8 mouse cellular contexts compared by ENCODE assay signal in genomic region chr7:28168320-28169115, GRCm38 (mm10). TPM values are rescaled to one million over a fixed set of nuclear protein-coding genes. Genes with fewer than 3 reads are reported as not detected.
DNase-seq lines count a peak whose midpoint lies in the region; ATAC-seq and TF ChIP-seq lines count a peak whose summit lies in the region.

No protein-coding gene starts in this region.

- peak; percentile 57 for TF ChIP-seq CTCF in cortical plate, adult 2 months (IDR thresholded peaks at IDR 0.05; ENCODE audit: extremely low read depth, insufficient read depth, low read length)

- TF ChIP-seq POLR2A in cortical plate, adult 2 months (IDR thresholded peaks at IDR 0.05; ENCODE audit: extremely low read depth, insufficient read depth, low read length), result no peak

- H3K4me3 ChIP-seq in cortical plate, adult 2 months (ENCODE audit: insufficient read depth, low read length), result peak overlapping the region; percentile 61
- H3K4me3 ChIP-seq in intestine, embryonic 14.5 days (ENCODE audit: low read depth, low read length), result peak overlapping the region; percentile 86
- peak overlapping the region; percentile 66 for H3K4me3 ChIP-seq in limb, embryonic 11.5 days (ENCODE audit: low read depth, low read length)
- peak overlapping the region; percentile 65 for H3K4me3 ChIP-seq in midbrain, embryonic 11.5 days (ENCODE audit: low read depth, low read length)

- peak; percentile 30 for DNase-seq in right cerebral cortex, adult 18-20 months
- DNase-seq in right cerebral cortex, postnatal 36 days (ENCODE audit: low spot score in 2 of 2), result no peak
- DNase-seq in gastrocnemius, postnatal 4 days (ENCODE audit: low spot score in 2 of 2), result peak; percentile 51 to 79
- peak; percentile 83 for DNase-seq in intestine, embryonic 14.5 days (ENCODE audit: low spot score)
- peak; percentile 77 for DNase-seq in limb, embryonic 11.5 days (ENCODE audit: low spot score)
- peak; percentile 93 for DNase-seq in midbrain, embryonic 11.5 days (ENCODE audit: low spot score, missing footprints)
- peak; percentile 53 to 65 for DNase-seq in spleen, adult 18-20 months

- no peaks in the 10 kb centered on the region for H3K9me3 ChIP-seq in intestine, embryonic 14.5 days (ENCODE audit: control insufficient read depth, low read length)
- H3K9me3 ChIP-seq in limb, embryonic 11.5 days (ENCODE audit: control insufficient read depth, low read length), result no peaks in the 10 kb centered on the region
- no peaks in the 10 kb centered on the region for H3K9me3 ChIP-seq in midbrain, embryonic 11.5 days (ENCODE audit: control insufficient read depth, low read length)

- no peak for ATAC-seq in intestine, embryonic 14.5 days (replicated peaks; ENCODE audit: low FRiP score, low TSS enrichment, low read depth)
- ATAC-seq in limb, embryonic 11.5 days (ENCODE audit: insufficient number of reproducible peaks, low FRiP score, low TSS enrichment, low read depth), result no peak
- no peak for ATAC-seq in midbrain, embryonic 11.5 days (ENCODE audit: low FRiP score)

- no peaks in the 10 kb centered on the region for H3K36me3 ChIP-seq in intestine, embryonic 14.5 days (ENCODE audit: control insufficient read depth, insufficient read depth, low read length)
- H3K36me3 ChIP-seq in limb, embryonic 11.5 days (ENCODE audit: control insufficient read depth, insufficient read depth, low read length), result no peaks in the 10 kb centered on the region
- no peaks in the 10 kb centered on the region for H3K36me3 ChIP-seq in midbrain, embryonic 11.5 days (ENCODE audit: control insufficient read depth, insufficient read depth, low read length)

- peak overlapping the region; percentile 75 for H3K9ac ChIP-seq in intestine, embryonic 14.5 days (ENCODE audit: low read length)
- H3K9ac ChIP-seq in limb, embryonic 11.5 days (ENCODE audit: low read length), result peak overlapping the region; percentile 66
- peak overlapping the region; percentile 64 for H3K9ac ChIP-seq in midbrain, embryonic 11.5 days (ENCODE audit: low read length)

- 11% methylated on average over 9 of the region's 9 CpGs for WGBS in intestine, embryonic 14.5 days
- 13% methylated on average over 9 of the region's 9 CpGs for WGBS in limb, embryonic 11.5 days
- 15% methylated on average over 9 of the region's 9 CpGs for WGBS in midbrain, embryonic 11.5 days

- H3K27me3 ChIP-seq in intestine, embryonic 14.5 days (replicated peaks; ENCODE audit: control insufficient read depth, insufficient read depth, low read length), result no peaks in the 10 kb centered on the region
- H3K27me3 ChIP-seq in limb, embryonic 11.5 days (ENCODE audit: control insufficient read depth, insufficient read depth, low read length), result no peaks in the 10 kb centered on the region
- no peaks in the 10 kb centered on the region for H3K27me3 ChIP-seq in midbrain, embryonic 11.5 days (ENCODE audit: control insufficient read depth, insufficient read depth, low read length)

- H3K4me1 ChIP-seq in cortical plate, adult 2 months (ENCODE audit: control insufficient read depth, insufficient read depth, low read length), result peaks cover 4% of the 10 kb centered on the region; the same call in 1 of the 2 replicates
- H3K4me1 ChIP-seq in intestine, embryonic 14.5 days (replicated peaks; ENCODE audit: control insufficient read depth, insufficient read depth, low read length), result peaks cover 19% of the 10 kb centered on the region
- peaks cover 13% of the 10 kb centered on the region for H3K4me1 ChIP-seq in limb, embryonic 11.5 days (ENCODE audit: control insufficient read depth, insufficient read depth, low read length)
- peaks cover 17% of the 10 kb centered on the region for H3K4me1 ChIP-seq in midbrain, embryonic 11.5 days (ENCODE audit: control insufficient read depth, insufficient read depth, low read length)

- H3K27ac ChIP-seq in cortical plate, adult 2 months (ENCODE audit: insufficient read depth, low read length), result no peak overlapping the region
- H3K27ac ChIP-seq in intestine, embryonic 14.5 days (ENCODE audit: low read depth), result peak overlapping the region; percentile 89
- H3K27ac ChIP-seq in limb, embryonic 11.5 days (replicated peaks; ENCODE audit: low read depth, low read length), result no peak overlapping the region
- no peak overlapping the region; the same call in 1 of the 2 replicates for H3K27ac ChIP-seq in midbrain, embryonic 11.5 days (ENCODE audit: low read depth, low read length)

- peak overlapping the region; percentile 93 for H3K4me2 ChIP-seq in intestine, embryonic 14.5 days (ENCODE audit: low read length)
- H3K4me2 ChIP-seq in limb, embryonic 11.5 days (ENCODE audit: low read depth, severe bottlenecking), result peak overlapping the region; percentile 87
- H3K4me2 ChIP-seq in midbrain, embryonic 11.5 days, result peak overlapping the region; percentile 78

RNA-seq across cellular contexts. Expression of gene Fbl, which starts 1.0 kb away (rescaled TPM):
- polyA plus RNA-seq in cortical plate, adult 2 months (2012; rRNA removed), result 78.3 and 82.6 TPM in 2 replicates
- 10 to 100 TPM; 61.2 to 64.8 TPM for total RNA-seq in gastrocnemius, postnatal 4 days (2021)
- 47.6 and 52.5 TPM in 2 replicates for polyA plus RNA-seq in intestine, embryonic 14.5 days (2014; fragmentation: Nextera tagmentation; extraction: Ambion mirVana)
- 55.7 and 56.1 TPM in 2 replicates for polyA plus RNA-seq in limb, embryonic 11.5 days (2014; fragmentation: Nextera tagmentation; extraction: Ambion mirVana)
- polyA plus RNA-seq in midbrain, embryonic 11.5 days (2014; fragmentation: Nextera tagmentation; extraction: Ambion mirVana), result 43.2 and 46.0 TPM in 2 replicates

RNA-seq across cellular contexts. Expression of gene Dyrk1b, which starts 10.8 kb away (rescaled TPM):
- polyA plus RNA-seq in cortical plate, adult 2 months (2012; rRNA removed), result 30.7 and 31.1 TPM in 2 replicates
- 100 to 1,000 TPM; 118 to 131 TPM for total RNA-seq in gastrocnemius, postnatal 4 days (2021)
- polyA plus RNA-seq in intestine, embryonic 14.5 days (2014; fragmentation: Nextera tagmentation; extraction: Ambion mirVana), result 10.0 and 11.9 TPM in 2 replicates
- polyA plus RNA-seq in limb, embryonic 11.5 days (2014; fragmentation: Nextera tagmentation; extraction: Ambion mirVana), result 19.2 and 20.1 TPM in 2 replicates
- polyA plus RNA-seq in midbrain, embryonic 11.5 days (2014; fragmentation: Nextera tagmentation; extraction: Ambion mirVana), result 14.5 and 16.0 TPM in 2 replicates

RNA-seq across cellular contexts. Expression of gene 9530053A07Rik, which starts 39.3 kb away (rescaled TPM):
- 0.06 TPM in 1 of 2 replicates, not detected in the other for polyA plus RNA-seq in cortical plate, adult 2 months (2012; rRNA removed)
- total RNA-seq in gastrocnemius, postnatal 4 days (2021), result not detected
- not detected in 2 replicates for polyA plus RNA-seq in intestine, embryonic 14.5 days (2014; fragmentation: Nextera tagmentation; extraction: Ambion mirVana)
- 0.01 and 0.06 TPM in 2 replicates for polyA plus RNA-seq in limb, embryonic 11.5 days (2014; fragmentation: Nextera tagmentation; extraction: Ambion mirVana)
- polyA plus RNA-seq in midbrain, embryonic 11.5 days (2014; fragmentation: Nextera tagmentation; extraction: Ambion mirVana), result 0.03 and 0.08 TPM in 2 replicates

Comparison
In these comparisons a context has a peak if more than half of its experiments do, and no peak if none do; other contexts are left out.
1. DNase-seq: peak in right cerebral cortex, adult 18-20 months (single experiment), gastrocnemius, postnatal 4 days (2 of 2), intestine, embryonic 14.5 days (single experiment), limb, embryonic 11.5 days (single experiment), midbrain, embryonic 11.5 days (single experiment) and spleen, adult 18-20 months (2 of 2); none in right cerebral cortex, postnatal 36 days (0 of 2).
2. Peak in every context shown above with its lines, with median percentiles within 50 percentile points of each other: H3K4me3 ChIP-seq, H3K4me2 ChIP-seq and H3K9ac ChIP-seq.